Mouse (Mus musculus) olfactory bulb, adult 2 months (tissue): ENCODE measurements around the gene Tacc3.

ENCODE experiments used
- CTCF ChIP-seq: fragments of 200-500 bp; IDR thresholded peaks from 2 replicates; pipeline ENCODE4 v1.5.1; 2012; ENCODE audit warnings: low read depth, mild to moderate bottlenecking, low read length, moderate library complexity; ENCODE audit not compliant: insufficient read depth
- POLR2A ChIP-seq: fragments of 200-500 bp; IDR thresholded peaks from 2 replicates; pipeline ENCODE4 v1.6.1; 2012; ENCODE audit warnings: mild to moderate bottlenecking, low read depth, low read length, moderate library complexity; ENCODE audit not compliant: insufficient read depth

DNA sequence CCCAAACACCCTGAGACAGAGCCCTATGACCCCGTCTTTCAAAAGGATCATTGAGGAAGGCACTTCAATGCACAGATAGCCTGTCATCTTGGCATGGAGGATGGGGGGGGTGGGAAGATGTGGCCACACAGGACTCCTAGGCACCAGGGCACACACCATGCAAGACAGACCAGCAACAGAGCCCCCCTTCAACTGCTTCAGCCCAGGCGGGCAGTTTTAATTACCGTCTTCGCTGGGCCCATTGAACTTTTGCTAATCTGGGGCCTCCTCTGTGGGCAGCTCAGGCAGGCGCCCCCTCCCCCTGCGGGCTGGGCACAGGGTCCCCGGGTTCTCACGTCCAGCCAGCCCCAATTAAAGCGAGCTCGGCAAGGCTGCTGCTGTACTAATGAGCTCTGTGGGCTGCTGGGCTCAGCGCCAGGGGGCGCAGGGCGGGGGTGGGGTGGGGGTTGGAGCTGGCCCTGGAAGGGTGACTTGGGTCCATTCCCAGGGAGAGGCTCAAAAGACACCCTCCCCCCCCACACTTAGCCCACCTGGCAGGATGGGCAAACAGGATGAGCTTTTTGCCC is 40.1 kb downstream of the Tacc3 start:
- TF ChIP-seq CTCF (no peak), POLR2A (no peak)
